Mouse (Mus musculus) hindbrain, embryonic 14.5 days (tissue): ENCODE results near the gene Nrros. TPM values are rescaled to one million over a fixed set of nuclear protein-coding genes. Genes with fewer than 3 reads are reported as not detected.

Experiments
- ATAC-seq: fragments of 200-750 bp; cut with Nextera tagmentation; 2 replicates; pipeline ENCODE4 v1.8.0; 2017; ENCODE audit warnings: moderate number of reproducible peaks, mild to moderate bottlenecking, moderate TSS enrichment, moderate library complexity; ENCODE audit not compliant: low FRiP score
- DNase-seq: peaks from one replicate; pipeline ENCODE4 v3.0.0-alpha.2; 2015; ENCODE audit warnings: low spot score
- H3K27ac ChIP-seq: fragments of 300-500 bp; sonication (generic); 2 replicates; pipeline ENCODE4 v1.5.1; 2014; ENCODE audit warnings: mild to moderate bottlenecking, moderate library complexity
- H3K27me3 ChIP-seq: fragments of 300-500 bp; sonication (generic); 2 replicates; pipeline ENCODE4 v1.6.1; 2014; ENCODE audit warnings: mild to moderate bottlenecking, low read length, mixed read lengths; ENCODE audit not compliant: control insufficient read depth, insufficient read depth
- H3K36me3 ChIP-seq: fragments of 300-500 bp; sonication (generic); replicated peaks from 2 replicates; pipeline ENCODE4 v1.6.1; 2014; ENCODE audit not compliant: control insufficient read depth, insufficient read depth
- H3K4me1 ChIP-seq: fragments of 300-500 bp; sonication (generic); replicated peaks from 2 replicates; pipeline ENCODE4 v1.6.1; 2014; ENCODE audit warnings: antibody characterized with exemption, low read length, mixed read lengths; ENCODE audit not compliant: control insufficient read depth, insufficient read depth
- H3K4me2 ChIP-seq: fragments of 300-500 bp; sonication (generic); replicated peaks from 2 replicates; pipeline ENCODE4 v1.6.1; 2014; ENCODE audit warnings: mild to moderate bottlenecking, moderate library complexity
- H3K4me3 ChIP-seq: fragments of 300-500 bp; sonication (generic); replicated peaks from 2 replicates; pipeline ENCODE4 v1.5.1; 2014; ENCODE audit warnings: mild to moderate bottlenecking, low read length
- H3K9ac ChIP-seq: fragments of 300-500 bp; sonication (generic); 2 replicates; pipeline ENCODE4 v1.6.1; 2014
- H3K9me3 ChIP-seq: fragments of 300-500 bp; sonication (generic); 2 replicates; pipeline ENCODE4 v1.6.1; 2016; ENCODE audit warnings: low read length; ENCODE audit not compliant: control insufficient read depth
- WGBS: fragments of 180-500 bp; shearing (Covaris S2); extraction: QIAGEN DNeasy Blood & Tissue Kit; methylation state at CpG from one replicate; pipeline ENCODE4 v1.1.7; 2014; 5-methylcytosine and 5-hydroxymethylcytosine counted together
- polyA plus RNA-seq: library from polyadenylated mRNA; unstranded; fragments of >200 nt; fragmentation: Nextera tagmentation; extraction: Ambion mirVana; gene quantifications from 2 replicates; pipeline ENCODE4 v1.2.1, GENCODE M21; 2014

Gene Nrros
- polyA plus RNA-seq: 6.9 and 7.9 TPM in 2 replicates

DNA sequence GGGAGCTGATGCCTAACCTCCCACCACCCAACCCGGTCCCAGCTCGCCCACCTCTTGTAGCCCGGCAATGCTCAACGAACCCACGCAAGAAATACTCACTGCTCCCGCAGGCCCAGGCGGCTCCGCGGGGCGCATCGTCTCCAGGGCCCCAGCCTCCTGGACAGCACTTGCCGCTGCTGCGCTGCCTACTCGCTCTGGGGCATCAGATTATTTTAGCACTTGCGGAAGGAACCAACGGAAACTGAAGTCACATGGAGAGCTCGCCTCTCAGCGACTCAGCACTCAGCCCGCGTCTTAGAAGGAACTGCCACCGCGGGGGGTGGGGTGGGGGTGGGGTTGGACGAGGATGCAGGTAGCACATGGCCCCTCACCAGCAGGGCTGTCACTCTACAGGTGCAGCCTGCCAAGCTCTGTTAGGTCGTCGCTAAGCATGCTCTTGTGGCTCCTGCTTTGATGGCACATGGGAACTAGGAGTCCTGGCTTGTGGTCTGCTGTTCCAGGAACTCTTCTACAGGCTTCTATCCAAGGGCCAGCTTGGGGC is at the start of gene Nrros:
TSS of gene Nrros (minus strand) at position 314 of the 541 bp plus-strand sequence.
- Histone ChIP-seq H3K9ac (peak within 1 kb of the TSS; percentile 49), H3K4me2 (peak within 1 kb of the TSS; percentile 64), H3K27ac (no peak within 1 kb of the TSS), H3K36me3 (no peaks in the 10 kb centered on the region), H3K27me3 (peaks cover 11% of the 10 kb centered on the region), H3K4me3 (peak within 1 kb of the TSS; percentile 31), H3K9me3 (no peaks in the 10 kb centered on the region), H3K4me1 (0 out of 2 replicates have a peak, but pooled peaks cover 4% of the 10 kb centered on the region)
- 4% methylated on average over 25 of the region's 25 CpGs for WGBS
- DNase-seq (no peak), ATAC-seq (no peak; the same call in 1 of the 2 replicates)

DNA sequence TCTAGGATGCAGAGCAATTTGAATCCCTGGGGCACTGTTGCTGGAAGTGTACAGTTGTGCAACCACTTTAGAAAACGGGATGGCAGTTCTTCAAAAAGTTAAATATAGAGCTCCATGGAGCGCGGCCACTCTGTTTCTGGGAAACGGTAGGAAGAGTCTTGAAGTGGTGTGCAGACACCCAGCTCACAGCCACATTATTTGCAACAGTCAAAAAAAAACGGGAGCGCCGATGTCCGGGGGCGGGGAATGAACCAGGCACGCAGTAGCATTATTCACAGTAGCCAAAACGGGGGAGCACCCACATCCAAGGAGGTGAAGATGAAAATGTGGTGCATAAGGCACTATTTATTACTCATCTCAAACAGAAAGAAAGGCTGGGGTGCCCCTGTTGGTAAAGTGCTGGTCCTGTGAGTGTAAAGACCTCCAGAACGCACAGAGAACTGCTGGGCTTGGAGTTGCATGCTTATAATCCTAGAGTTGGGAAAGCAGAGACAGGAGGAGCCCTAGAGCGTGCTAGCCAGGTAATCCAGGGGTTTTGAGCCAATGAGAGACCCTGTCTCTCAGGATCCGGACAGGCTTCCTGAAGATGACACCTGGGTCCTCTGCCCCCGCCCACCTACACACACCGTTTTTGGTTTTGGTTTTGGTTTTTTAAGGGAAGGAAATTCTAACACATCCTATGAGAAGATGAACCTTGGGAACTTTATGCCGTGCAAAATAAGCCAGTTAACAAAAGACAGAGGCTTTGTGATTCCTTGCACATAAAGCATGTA is 49.6 kb upstream of the Nrros start:
- no peak overlapping the region for H3K9ac ChIP-seq
- H3K27ac ChIP-seq: no peak overlapping the region
- H3K4me1 ChIP-seq: no peaks in the 10 kb centered on the region
- WGBS: 82% methylated on average over 17 of the region's 17 CpGs
- H3K9me3 ChIP-seq: no peaks in the 10 kb centered on the region
- H3K4me2 ChIP-seq: no peak overlapping the region
- no peak for ATAC-seq
- no peaks in the 10 kb centered on the region for H3K27me3 ChIP-seq
- DNase-seq: no peak
- no peaks in the 10 kb centered on the region for H3K36me3 ChIP-seq
- H3K4me3 ChIP-seq: no peak overlapping the region

DNA sequence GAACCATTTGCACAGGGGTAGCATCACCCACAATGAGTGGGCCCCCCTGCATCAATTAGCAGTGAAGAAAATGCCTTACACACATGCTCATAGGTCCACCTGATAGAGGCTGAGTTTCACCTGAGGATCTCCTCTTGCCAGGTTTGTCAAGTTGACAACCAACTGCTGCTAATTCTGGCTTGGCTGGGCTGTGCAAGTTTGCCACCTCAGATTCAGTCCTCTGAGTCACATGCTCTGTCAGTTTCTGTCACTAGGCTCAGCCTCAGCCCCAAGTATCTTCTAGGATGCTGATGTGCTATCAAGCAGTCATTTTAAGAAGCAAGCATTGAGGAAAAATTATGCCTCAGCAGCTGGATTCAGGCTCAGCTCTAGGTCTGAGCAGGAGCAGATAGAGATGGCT is 48.8 kb upstream of the Nrros start:
- Histone ChIP-seq H3K9ac (no peak overlapping the region), H3K4me1 (no peaks in the 10 kb centered on the region), H3K27ac (no peak overlapping the region), H3K4me2 (no peak overlapping the region), H3K36me3 (no peaks in the 10 kb centered on the region), H3K27me3 (no peaks in the 10 kb centered on the region), H3K4me3 (no peak overlapping the region), H3K9me3 (no peaks in the 10 kb centered on the region)
- no peak for DNase-seq
- ATAC-seq: no peak

DNA sequence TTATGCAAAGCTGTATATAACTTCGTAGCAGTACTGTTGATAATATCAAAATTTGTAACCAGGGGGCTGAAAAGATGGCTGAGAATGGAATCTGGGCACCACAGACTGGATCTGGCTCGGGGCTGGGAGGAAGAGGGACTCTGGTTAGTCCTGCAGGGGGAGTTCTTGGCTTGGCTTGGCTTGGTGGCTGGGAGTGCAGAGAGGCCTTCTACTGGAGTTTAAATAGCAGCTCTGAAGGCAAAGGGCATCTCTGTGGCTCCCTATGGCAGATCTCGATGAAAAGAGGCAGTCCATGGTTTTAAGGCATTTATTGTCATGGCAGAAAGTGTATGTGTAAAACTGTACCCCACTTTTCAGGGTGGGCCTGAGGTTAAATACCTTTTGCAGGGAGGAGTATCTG is 39.5 kb upstream of the Nrros start:
- DNase-seq (no peak), ATAC-seq (no peak)
- H3K27me3 ChIP-seq: no peaks in the 10 kb centered on the region
- no peak overlapping the region for H3K27ac ChIP-seq
- no peak overlapping the region for H3K4me3 ChIP-seq
- 64% methylated on average over 3 of the region's 3 CpGs for WGBS
- H3K4me1 ChIP-seq: no peaks in the 10 kb centered on the region
- no peak overlapping the region for H3K4me2 ChIP-seq
- no peak overlapping the region for H3K9ac ChIP-seq
- no peaks in the 10 kb centered on the region for H3K9me3 ChIP-seq
- no peaks in the 10 kb centered on the region for H3K36me3 ChIP-seq

DNA sequence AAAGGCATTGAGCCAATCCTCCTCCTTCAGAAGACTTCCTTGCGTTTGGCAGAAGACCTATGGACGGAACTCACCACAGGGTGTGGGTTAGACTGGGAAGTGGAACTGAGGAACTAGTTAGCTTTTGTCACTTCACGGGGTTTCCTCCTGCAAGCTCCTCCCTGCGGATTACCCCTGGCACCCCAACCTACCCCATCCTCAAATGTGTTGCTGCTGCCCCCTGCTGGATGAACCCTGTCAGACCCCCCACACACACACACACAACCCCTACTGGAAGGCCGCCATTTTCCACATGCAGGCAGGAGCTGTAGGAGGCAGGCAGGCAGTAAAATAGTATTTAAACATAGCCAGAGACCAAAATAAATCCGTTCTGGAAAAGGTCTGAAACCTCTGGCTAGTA is 37.3 kb upstream of the Nrros start:
- no peaks in the 10 kb centered on the region for H3K36me3 ChIP-seq
- ATAC-seq (no peak), DNase-seq (no peak)
- H3K9ac ChIP-seq: no peak overlapping the region
- no peaks in the 10 kb centered on the region for H3K27me3 ChIP-seq
- H3K4me2 ChIP-seq: no peak overlapping the region
- no peaks in the 10 kb centered on the region for H3K4me1 ChIP-seq
- no peak overlapping the region for H3K27ac ChIP-seq
- H3K4me3 ChIP-seq: no peak overlapping the region
- WGBS: 84% methylated on average over 6 of the region's 6 CpGs
- H3K9me3 ChIP-seq: no peaks in the 10 kb centered on the region

DNA sequence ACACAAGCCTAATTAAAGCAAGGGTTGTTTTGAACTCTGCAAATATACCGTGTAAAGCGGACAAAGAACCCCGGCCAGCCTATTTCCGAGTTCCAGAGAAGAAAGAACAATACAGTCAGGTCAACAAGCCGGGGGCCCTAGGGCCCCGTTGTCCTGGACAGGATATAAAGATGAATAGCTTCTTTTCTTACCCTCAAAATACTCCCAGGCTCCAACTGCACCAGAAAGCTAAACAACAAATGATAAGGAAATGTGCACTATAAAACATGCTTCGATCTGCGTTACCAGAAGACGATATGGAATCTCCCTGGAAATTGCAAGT is 35.6 kb upstream of the Nrros start:
- Histone ChIP-seq H3K4me1 (no peaks in the 10 kb centered on the region), H3K27ac (0 out of 2 replicates have a peak overlapping the region, but pooled peaks have one; percentile 68)
- no peak for ATAC-seq

DNA sequence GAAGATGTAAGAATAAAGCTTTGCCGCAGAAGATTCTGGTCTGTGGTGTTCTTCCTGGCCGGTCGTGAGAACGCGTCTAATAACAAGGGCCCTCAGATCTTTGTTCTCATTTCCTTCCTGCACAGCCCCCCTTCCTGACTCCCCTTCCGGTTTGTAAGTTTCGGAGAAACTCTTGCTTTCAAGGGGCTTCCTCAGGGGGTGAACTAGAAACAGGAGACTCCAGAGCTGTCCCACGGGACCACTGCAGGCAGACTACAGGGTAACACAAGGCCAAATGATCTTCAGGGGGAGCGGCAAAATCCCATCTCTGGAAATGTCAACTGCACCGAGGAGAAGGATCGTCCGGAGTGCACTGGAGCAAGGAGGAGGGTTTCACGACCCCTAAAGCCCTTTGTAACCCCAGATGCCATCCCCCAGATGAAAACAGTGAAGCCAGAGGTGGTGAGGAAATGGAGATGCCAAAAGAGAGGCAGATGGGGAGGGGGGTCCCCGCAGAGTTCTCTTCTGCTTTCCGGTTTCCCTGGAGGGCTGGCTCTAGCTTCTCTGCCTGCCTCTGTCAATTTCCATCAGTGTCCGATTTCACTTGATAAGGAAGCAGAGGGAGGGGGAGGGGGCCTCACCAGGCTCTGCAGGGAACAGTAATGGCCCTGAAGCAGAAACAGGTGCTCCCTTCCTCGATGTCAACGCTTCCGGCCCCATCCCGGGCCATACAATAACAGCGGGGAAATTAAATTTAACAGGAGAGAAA is 35.0 kb upstream of the Nrros start:
- H3K4me2 ChIP-seq: peak overlapping the region; percentile 28
- H3K4me1 ChIP-seq: no peaks in the 10 kb centered on the region
- DNase-seq: peak; percentile 40
- H3K9me3 ChIP-seq: no peaks in the 10 kb centered on the region
- ATAC-seq: no peak; the same call in 1 of the 2 replicates
- H3K9ac ChIP-seq: peak overlapping the region; percentile 41
- no peaks in the 10 kb centered on the region for H3K36me3 ChIP-seq
- H3K27ac ChIP-seq: peak overlapping the region; percentile 68
- peak overlapping the region; percentile 13; the same call in 1 of the 2 replicates for H3K4me3 ChIP-seq
- 51% methylated on average over 21 of the region's 21 CpGs for WGBS
- no peaks in the 10 kb centered on the region for H3K27me3 ChIP-seq

More for the DNA sequence above, 35.6 kb upstream of the Nrros start:
- H3K9ac ChIP-seq: 0 out of 2 replicates have a peak overlapping the region, but pooled peaks have one; percentile 41
- H3K36me3 ChIP-seq: no peaks in the 10 kb centered on the region
- H3K4me3 ChIP-seq: peak overlapping the region; percentile 13; the same call in 1 of the 2 replicates
- DNase-seq: no peak
- WGBS: 33% methylated on average over 9 of the region's 9 CpGs
- peak overlapping the region; percentile 28 for H3K4me2 ChIP-seq
- H3K27me3 ChIP-seq: no peaks in the 10 kb centered on the region
- H3K9me3 ChIP-seq: no peaks in the 10 kb centered on the region

DNA sequence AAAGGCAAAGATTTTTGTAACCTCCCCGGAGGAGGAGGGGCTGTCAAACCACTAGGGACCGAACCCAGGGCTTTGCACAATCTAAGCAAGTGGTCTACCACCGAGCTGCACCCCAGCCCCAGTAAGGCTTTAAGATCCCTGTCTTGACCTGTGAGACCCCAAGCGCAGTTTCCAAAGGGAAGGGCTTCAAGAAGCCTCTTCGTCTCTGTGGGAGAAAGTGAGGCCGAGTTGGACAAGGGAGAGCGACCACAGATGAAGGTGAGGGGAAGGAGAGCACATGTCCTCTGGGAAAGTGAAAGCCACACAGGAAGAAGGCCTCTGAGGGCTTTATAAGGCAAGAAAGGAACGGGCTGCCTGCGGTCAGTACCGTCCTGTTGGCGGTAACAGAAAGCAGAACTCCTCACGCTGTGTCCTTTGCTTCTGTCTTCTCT is 24.6 kb upstream of the Nrros start:
- Histone ChIP-seq H3K9me3 (no peaks in the 10 kb centered on the region), H3K27ac (no peak overlapping the region), H3K36me3 (no peaks in the 10 kb centered on the region), H3K4me2 (no peak overlapping the region), H3K9ac (no peak overlapping the region), H3K4me3 (no peak overlapping the region), H3K4me1 (no peaks in the 10 kb centered on the region), H3K27me3 (no peaks in the 10 kb centered on the region)
- ATAC-seq: no peak
- no peak for DNase-seq
- whole genome bisulfite sequencing: 71% methylated on average over 12 of the region's 12 CpGs

DNA sequence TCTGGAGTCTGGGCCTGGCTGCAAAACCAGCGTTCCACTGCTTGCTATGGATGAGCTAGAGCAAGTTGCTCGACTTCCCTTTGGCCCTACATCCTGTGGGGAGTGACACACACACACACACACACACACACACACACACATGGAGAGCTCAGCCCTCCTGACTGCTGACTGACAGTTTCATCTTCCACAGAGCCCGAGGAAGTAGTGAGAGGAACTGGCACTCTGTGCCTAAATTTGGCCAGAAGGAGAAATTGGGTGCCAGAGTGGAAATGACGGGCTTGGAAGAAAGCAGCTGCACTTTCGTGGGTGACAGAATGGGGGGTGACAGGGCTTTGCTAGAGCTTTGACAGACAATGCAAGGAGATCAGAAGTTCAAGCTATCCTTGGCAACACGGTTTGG is 23.7 kb upstream of the Nrros start:
- 63% methylated on average over 6 of the region's 6 CpGs for WGBS
- no peak for ATAC-seq
- Histone ChIP-seq H3K4me2 (no peak overlapping the region), H3K36me3 (no peaks in the 10 kb centered on the region), H3K9ac (no peak overlapping the region), H3K27me3 (no peaks in the 10 kb centered on the region), H3K4me1 (no peaks in the 10 kb centered on the region), H3K27ac (no peak overlapping the region), H3K9me3 (no peaks in the 10 kb centered on the region), H3K4me3 (no peak overlapping the region)
- DNase-seq: no peak
